Mouse (Mus musculus): Measurements from ENCODE around the gene Gm11034. TPM values are rescaled to one million over a fixed set of nuclear protein-coding genes. Genes with fewer than 3 reads are reported as not detected.
A peak's percentile ranks its signal among the peaks of the same experiment; 100 is the strongest.

Gm11034 gene
- polyA plus RNA-seq, 1 experiment from 2014 or later, result not detected

GRCm38 (mm10) chr8:72242226-72242625 lies 28.8 kb upstream of the Gm11034 start:
- H3K4me2 ChIP-seq (ENCODE audit: low read length), result no peak overlapping the region
- H3K4me1 ChIP-seq (replicated peaks; ENCODE audit: control insufficient read depth, insufficient read depth, low read length), result peaks cover 18% of the 10 kb centered on the region
- H3K27me3 ChIP-seq (replicated peaks; ENCODE audit: control insufficient read depth, insufficient read depth, low read length), result no peaks in the 10 kb centered on the region
- H3K9me3 ChIP-seq (ENCODE audit: control insufficient read depth, low read length), result no peaks in the 10 kb centered on the region
- H3K36me3 ChIP-seq (ENCODE audit: control insufficient read depth, insufficient read depth), result 0 out of 2 replicates have a peak, but pooled peaks cover 4% of the 10 kb centered on the region
- ATAC-seq, result no peak
- no peak overlapping the region for H3K27ac ChIP-seq (ENCODE audit: low read length)
- WGBS, result 100% methylated on average over 1 of the region's 1 CpGs
- H3K4me3 ChIP-seq (replicated peaks; ENCODE audit: low read length), result no peak overlapping the region
- H3K9ac ChIP-seq (replicated peaks; ENCODE audit: low read depth, low read length), result no peak overlapping the region

GRCm38 (mm10) chr8:72240951-72241350 lies 27.5 kb upstream of the Gm11034 start:
- WGBS, result 57% methylated on average over 7 of the region's 7 CpGs

GRCm38 (mm10) chr8:72240403-72240763 lies 26.9 kb upstream of the Gm11034 start:
- Histone ChIP-seq H3K27me3 (replicated peaks; ENCODE audit: control insufficient read depth, insufficient read depth, low read length) (no peaks in the 10 kb centered on the region), H3K4me2 (ENCODE audit: low read length) (peak overlapping the region; percentile 74), H3K9ac (replicated peaks; ENCODE audit: low read depth, low read length) (peak overlapping the region; percentile 71), H3K4me1 (replicated peaks; ENCODE audit: control insufficient read depth, insufficient read depth, low read length) (peaks cover 18% of the 10 kb centered on the region), H3K9me3 (ENCODE audit: control insufficient read depth, low read length) (no peaks in the 10 kb centered on the region), H3K4me3 (replicated peaks; ENCODE audit: low read length) (peak overlapping the region; percentile 77), H3K27ac (ENCODE audit: low read length) (peak overlapping the region; percentile 96), H3K36me3 (ENCODE audit: control insufficient read depth, insufficient read depth) (no peaks in the 10 kb centered on the region)
- ATAC-seq, result no peak
- under 1% methylated on average over 24 of the region's 24 CpGs for WGBS

More at GRCm38 (mm10) chr8:72240951-72241350, 27.5 kb upstream of the Gm11034 start:
- no peaks in the 10 kb centered on the region for H3K9me3 ChIP-seq (ENCODE audit: control insufficient read depth, low read length)
- H3K36me3 ChIP-seq (ENCODE audit: control insufficient read depth, insufficient read depth), result no peaks in the 10 kb centered on the region
- H3K4me3 ChIP-seq (replicated peaks; ENCODE audit: low read length), result peak overlapping the region; percentile 77
- peak overlapping the region; percentile 71 for H3K9ac ChIP-seq (replicated peaks; ENCODE audit: low read depth, low read length)
- no peak for ATAC-seq
- no peak overlapping the region for H3K27ac ChIP-seq (ENCODE audit: low read length)
- H3K4me1 ChIP-seq (replicated peaks; ENCODE audit: control insufficient read depth, insufficient read depth, low read length), result peaks cover 18% of the 10 kb centered on the region
- H3K4me2 ChIP-seq (ENCODE audit: low read length), result peak overlapping the region; percentile 74
- H3K27me3 ChIP-seq (replicated peaks; ENCODE audit: control insufficient read depth, insufficient read depth, low read length), result no peaks in the 10 kb centered on the region

- H3K27me3 ChIP-seq (replicated peaks; ENCODE audit: control insufficient read depth, insufficient read depth, low read length), result no peaks in the 10 kb centered on the region
- peak within 1 kb of the TSS; percentile 77 for H3K4me3 ChIP-seq (replicated peaks; ENCODE audit: low read length)
- under 1% methylated on average over 54 of the region's 54 CpGs for WGBS
- no peaks in the 10 kb centered on the region for H3K36me3 ChIP-seq (ENCODE audit: control insufficient read depth, insufficient read depth)
- peak; percentile 94 for ATAC-seq
- H3K4me1 ChIP-seq (replicated peaks; ENCODE audit: control insufficient read depth, insufficient read depth, low read length), result peaks cover 18% of the 10 kb centered on the region
- H3K4me2 ChIP-seq (ENCODE audit: low read length), result peak within 1 kb of the TSS; percentile 74
- peak within 1 kb of the TSS; percentile 96 for H3K27ac ChIP-seq (ENCODE audit: low read length)
- peak within 1 kb of the TSS; percentile 71 for H3K9ac ChIP-seq (replicated peaks; ENCODE audit: low read depth, low read length)
- no peaks in the 10 kb centered on the region for H3K9me3 ChIP-seq (ENCODE audit: control insufficient read depth, low read length)
These were observed 26.3 kb upstream of the Gm11034 start, which contains the start of gene Ap1m1 for GRCm38 (mm10) chr8:72239499-72240402. Gene Ap1m1, plus strand, starts transcription at chr8:72240018.

GRCm38 (mm10) chr8:72222656-72223055 lies 9.2 kb upstream of the Gm11034 start:
- Histone ChIP-seq H3K4me1 (replicated peaks; ENCODE audit: control insufficient read depth, insufficient read depth, low read length) (peaks cover 11% of the 10 kb centered on the region), H3K4me2 (ENCODE audit: low read length) (no peak overlapping the region), H3K27ac (ENCODE audit: low read length) (no peak overlapping the region), H3K36me3 (ENCODE audit: control insufficient read depth, insufficient read depth) (peaks cover 21% of the 10 kb centered on the region), H3K27me3 (replicated peaks; ENCODE audit: control insufficient read depth, insufficient read depth, low read length) (no peaks in the 10 kb centered on the region), H3K4me3 (replicated peaks; ENCODE audit: low read length) (no peak overlapping the region), H3K9me3 (ENCODE audit: control insufficient read depth, low read length) (no peaks in the 10 kb centered on the region), H3K9ac (replicated peaks; ENCODE audit: low read depth, low read length) (no peak overlapping the region)
- WGBS, result 92% methylated on average over 5 of the region's 5 CpGs
- ATAC-seq, result no peak

GRCm38 (mm10) chr8:72220758-72221157 lies 7.3 kb upstream of the Gm11034 start:
- ATAC-seq, result no peak
- H3K9ac ChIP-seq (replicated peaks; ENCODE audit: low read depth, low read length), result no peak overlapping the region
- H3K27ac ChIP-seq (ENCODE audit: low read length), result no peak overlapping the region
- H3K4me2 ChIP-seq (ENCODE audit: low read length), result peak overlapping the region; percentile 82
- H3K27me3 ChIP-seq (replicated peaks; ENCODE audit: control insufficient read depth, insufficient read depth, low read length), result no peaks in the 10 kb centered on the region
- peaks cover 21% of the 10 kb centered on the region for H3K36me3 ChIP-seq (ENCODE audit: control insufficient read depth, insufficient read depth)
- H3K9me3 ChIP-seq (ENCODE audit: control insufficient read depth, low read length), result no peaks in the 10 kb centered on the region
- H3K4me3 ChIP-seq (replicated peaks; ENCODE audit: low read length), result peak overlapping the region; percentile 83
- 78% methylated on average over 4 of the region's 4 CpGs for WGBS
- H3K4me1 ChIP-seq (replicated peaks; ENCODE audit: control insufficient read depth, insufficient read depth, low read length), result peaks cover 11% of the 10 kb centered on the region

- Histone ChIP-seq H3K27me3 (replicated peaks; ENCODE audit: control insufficient read depth, insufficient read depth, low read length) (no peaks in the 10 kb centered on the region), H3K9ac (replicated peaks; ENCODE audit: low read depth, low read length) (peak within 1 kb of the TSS; percentile 75), H3K36me3 (ENCODE audit: control insufficient read depth, insufficient read depth) (peaks cover 21% of the 10 kb centered on the region), H3K4me1 (replicated peaks; ENCODE audit: control insufficient read depth, insufficient read depth, low read length) (peaks cover 11% of the 10 kb centered on the region), H3K27ac (ENCODE audit: low read length) (peak within 1 kb of the TSS; percentile 75), H3K9me3 (ENCODE audit: control insufficient read depth, low read length) (no peaks in the 10 kb centered on the region), H3K4me3 (replicated peaks; ENCODE audit: low read length) (peak within 1 kb of the TSS; percentile 83), H3K4me2 (ENCODE audit: low read length) (peak within 1 kb of the TSS; percentile 82)
- 12% methylated on average over 39 of the region's 39 CpGs for WGBS
- ATAC-seq, result peak; percentile 98
These were observed 6.3 kb upstream of the Gm11034 start, which contains the start of gene Fam32a for GRCm38 (mm10) chr8:72219541-72220363. Gene Fam32a, plus strand, starts transcription at chr8:72219730.

- 80% methylated on average over 9 of the region's 10 CpGs for WGBS
- Histone ChIP-seq H3K36me3 (ENCODE audit: control insufficient read depth, insufficient read depth) (peaks cover 19% of the 10 kb centered on the region), H3K27ac (ENCODE audit: low read length) (no peak overlapping the region), H3K9ac (replicated peaks; ENCODE audit: low read depth, low read length) (no peak overlapping the region), H3K27me3 (replicated peaks; ENCODE audit: control insufficient read depth, insufficient read depth, low read length) (no peaks in the 10 kb centered on the region), H3K4me2 (ENCODE audit: low read length) (peak overlapping the region; percentile 82), H3K4me1 (replicated peaks; ENCODE audit: control insufficient read depth, insufficient read depth, low read length) (peaks cover 11% of the 10 kb centered on the region), H3K9me3 (ENCODE audit: control insufficient read depth, low read length) (no peaks in the 10 kb centered on the region), H3K4me3 (replicated peaks; ENCODE audit: low read length) (peak overlapping the region; percentile 83)
- peak; percentile 13; the same call in 1 of the 2 replicates for ATAC-seq
These were observed 5.5 kb upstream of the Gm11034 start for GRCm38 (mm10) chr8:72218781-72219540.

Measured in forebrain, embryonic 16.5 days (tissue).